Mouse (Mus musculus) heart, embryonic 13.5 days (tissue): ENCODE data around the gene Stam. TPM values are rescaled to one million over a fixed set of nuclear protein-coding genes. Genes with fewer than 3 reads are reported as not detected.

Source experiments
- polyA plus RNA-seq: library from polyadenylated mRNA; unstranded; fragments of >200 nt; fragmentation: Nextera tagmentation; extraction: Ambion mirVana; gene quantifications from 2 replicates; pipeline ENCODE4 v1.2.1, GENCODE M21; 2015

Stam gene
- polyA plus RNA-seq, 1 experiment from 2014 or later: 49.4 TPM

Other genes with a start within 250 kb of the Stam start
- 212 and 241 TPM in 2 replicates for gene Hacd1, start 18.0 kb upstream of the Stam start, polyA plus RNA-seq
- gene Tmem236, start 100.4 kb downstream of the Stam start, polyA plus RNA-seq: 0.05 and 0.11 TPM in 2 replicates
- gene Mrc1, start 155.3 kb downstream of the Stam start, polyA plus RNA-seq: 3.8 and 4.9 TPM in 2 replicates